ENCODE assay signal across 26 mouse cellular contexts in the genomic region with DNA sequence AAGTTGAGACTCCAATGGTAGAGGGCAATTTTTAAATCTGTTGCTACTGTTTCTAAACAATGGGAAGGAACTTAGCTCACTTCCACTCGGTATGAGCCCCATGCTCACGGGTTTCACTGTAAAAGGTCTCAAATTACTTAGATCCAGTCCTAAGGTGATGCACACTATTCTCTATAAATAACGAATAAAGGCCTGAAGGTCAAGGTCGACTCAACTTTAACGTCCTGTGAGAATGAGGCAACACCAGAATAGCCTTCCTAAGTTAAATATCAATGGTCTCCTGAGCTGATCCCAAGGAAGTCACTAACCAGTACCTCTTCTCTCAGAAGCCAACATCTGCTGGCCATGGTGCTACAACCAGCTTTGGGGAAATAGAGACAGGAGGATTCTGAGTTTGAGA.
"Had no signal": no experiment of that assay in that cellular context is flagged by ENCODE, and none has a peak within 500 bp of the region (broad histone marks: within the 10 kb centered on the region; RNA-seq: fewer than 3 reads in every experiment).

No protein-coding gene starts in this region.

- DNase-seq: gastrocnemius, postnatal 10 days; gastrocnemius, postnatal 25 days; heart, adult 18-20 months; heart, postnatal 10 days; heart, postnatal 4 days; kidney, adult 11 months; kidney, adult 2 months; kidney, adult 9 months; kidney, postnatal 25 days; kidney, postnatal 4 days; liver; liver, embryonic 13.5 days had no signal

- H3K27ac ChIP-seq: heart, embryonic 10.5 days; hindbrain, embryonic 10.5 days; hindbrain, embryonic 12.5 days; hindbrain, embryonic 14.5 days; kidney, embryonic 15.5 days; kidney, postnatal 0 days; layer of hippocampus, adult 2 months; left cerebral cortex, adult 2 months; limb, embryonic 10.5 days; limb, embryonic 12.5 days; liver, embryonic 13.5 days; liver, embryonic 15.5 days had no signal

- H3K36me3 ChIP-seq: heart, embryonic 10.5 days; heart, embryonic 12.5 days; hindbrain, embryonic 10.5 days; hindbrain, embryonic 12.5 days; kidney, embryonic 15.5 days; limb, embryonic 10.5 days; limb, embryonic 12.5 days; liver, embryonic 13.5 days; liver, embryonic 15.5 days had no signal

- H3K4me3 ChIP-seq: heart, embryonic 10.5 days; heart, embryonic 12.5 days; hindbrain, embryonic 10.5 days; hindbrain, embryonic 12.5 days; kidney, embryonic 15.5 days; layer of hippocampus, adult 2 months; left cerebral cortex, adult 2 months; limb, embryonic 10.5 days; limb, embryonic 12.5 days; liver, embryonic 13.5 days; liver, embryonic 15.5 days had no signal

- ATAC-seq: hindbrain, embryonic 16.5 days; intestine, embryonic 16.5 days had no signal

- H3K4me1 ChIP-seq: kidney, embryonic 15.5 days had no signal
